In genomic region chr8:124547269-124547668, GRCm38 (mm10) we compare ENCODE assay signal across 23 mouse cellular contexts. TPM values are rescaled to one million over a fixed set of nuclear protein-coding genes. Genes with fewer than 3 reads are reported as not detected.
DNase-seq lines count a peak whose midpoint lies in the region; ATAC-seq and TF ChIP-seq lines count a peak whose summit lies in the region.
"Had no signal": no experiment of that assay in that cellular context is flagged by ENCODE, and none has a peak within 500 bp of the region (broad histone marks: within the 10 kb centered on the region; RNA-seq: fewer than 3 reads in every experiment).

No protein-coding gene starts in this region.

- TF ChIP-seq CTCF in left cerebral cortex, adult 2 months (IDR thresholded peaks at IDR 0.05), result no peak

- no peak overlapping the region for H3K9ac ChIP-seq in hindbrain, embryonic 15.5 days
- no peak overlapping the region for H3K9ac ChIP-seq in hindbrain, embryonic 16.5 days (ENCODE audit: low read depth, low read length)
- H3K9ac ChIP-seq in neural tube, embryonic 14.5 days (replicated peaks; ENCODE audit: low read depth, low read length), result no peak overlapping the region
- H3K9ac ChIP-seq: embryonic facial prominence, embryonic 13.5 days; forebrain, embryonic 12.5 days; heart, embryonic 15.5 days had no signal

- H3K4me3 ChIP-seq in hindbrain, embryonic 15.5 days, result no peak overlapping the region
- no peak overlapping the region for H3K4me3 ChIP-seq in hindbrain, embryonic 16.5 days (ENCODE audit: low read length)
- no peak overlapping the region for H3K4me3 ChIP-seq in left cerebral cortex, adult 2 months
- H3K4me3 ChIP-seq in neural tube, embryonic 14.5 days (ENCODE audit: low read depth, low read length), result no peak overlapping the region
- H3K4me3 ChIP-seq: embryonic facial prominence, embryonic 13.5 days; forebrain, embryonic 12.5 days; heart, embryonic 10.5 days; heart, embryonic 15.5 days had no signal

- H3K27me3 ChIP-seq in hindbrain, embryonic 15.5 days, result no peaks in the 10 kb centered on the region
- no peaks in the 10 kb centered on the region for H3K27me3 ChIP-seq in hindbrain, embryonic 16.5 days (replicated peaks; ENCODE audit: control insufficient read depth, insufficient read depth, low read length)
- H3K27me3 ChIP-seq in neural tube, embryonic 14.5 days (ENCODE audit: control insufficient read depth, insufficient read depth, low read length), result no peaks in the 10 kb centered on the region
- H3K27me3 ChIP-seq: embryonic facial prominence, embryonic 13.5 days; forebrain, embryonic 12.5 days; heart, embryonic 15.5 days had no signal

- WGBS in hindbrain, embryonic 15.5 days, result 58% methylated on average over 11 of the region's 11 CpGs
- 53% methylated on average over 11 of the region's 11 CpGs for WGBS in hindbrain, embryonic 16.5 days
- WGBS in neural tube, embryonic 14.5 days, result 49% methylated on average over 11 of the region's 11 CpGs

- DNase-seq in frontal cortex, postnatal 25 days (ENCODE audit: low spot score in 2 of 2), result no peak
- DNase-seq in left cerebral cortex, adult 2 months (ENCODE audit: extremely low spot score in 1 of 2, low spot score in 2 of 2), result no peak
- no peak for DNase-seq in left cerebral cortex, postnatal 36 days (ENCODE audit: low spot score in 2 of 2)
- DNase-seq: adrenal gland, postnatal 14 days; cerebellum, adult 18-20 months; cerebellum, adult 9-11 months; cerebellum, postnatal 36 days; gastrocnemius, postnatal 10 days; heart, adult 18-20 months had no signal

- intact Hi-C loops in left cerebral cortex, adult 2 months (cut with DNase I), result no loop called here
- intact Hi-C loops in left cerebral cortex, postnatal 36 days (cut with DNase I), result loop anchor here (5.0 kb wide), 1 partner anchor 130 kb away; no protein-coding TSS in a partner anchor

- H3K36me3 ChIP-seq in hindbrain, embryonic 15.5 days, result peaks cover 91% of the 10 kb centered on the region
- peaks cover 51% of the 10 kb centered on the region for H3K36me3 ChIP-seq in hindbrain, embryonic 16.5 days (ENCODE audit: control insufficient read depth, insufficient read depth, low read length)
- H3K36me3 ChIP-seq in neural tube, embryonic 14.5 days (ENCODE audit: control insufficient read depth, insufficient read depth, low read length), result peaks cover 76% of the 10 kb centered on the region

- no peak overlapping the region for H3K4me2 ChIP-seq in hindbrain, embryonic 15.5 days
- H3K4me2 ChIP-seq in hindbrain, embryonic 16.5 days (ENCODE audit: low read length), result no peak overlapping the region
- H3K4me2 ChIP-seq in neural tube, embryonic 14.5 days (ENCODE audit: low read depth, low read length), result no peak overlapping the region
- H3K4me2 ChIP-seq: embryonic facial prominence, embryonic 13.5 days; forebrain, embryonic 12.5 days; heart, embryonic 15.5 days had no signal

- H3K27ac ChIP-seq in hindbrain, embryonic 15.5 days (replicated peaks), result 0 out of 2 replicates have a peak overlapping the region, but pooled peaks have one; percentile 26
- no peak overlapping the region for H3K27ac ChIP-seq in hindbrain, embryonic 16.5 days (ENCODE audit: low read depth, low read length)
- H3K27ac ChIP-seq in left cerebral cortex, adult 2 months, result peak overlapping the region; percentile 42
- H3K27ac ChIP-seq in neural tube, embryonic 14.5 days (ENCODE audit: low read depth, low read length), result peak overlapping the region; percentile 25; the same call in 1 of the 2 replicates
- H3K27ac ChIP-seq: embryonic facial prominence, embryonic 13.5 days; forebrain, embryonic 12.5 days; heart, embryonic 10.5 days; heart, embryonic 15.5 days had no signal

- no peaks in the 10 kb centered on the region for H3K9me3 ChIP-seq in hindbrain, embryonic 15.5 days
- no peaks in the 10 kb centered on the region for H3K9me3 ChIP-seq in hindbrain, embryonic 16.5 days (ENCODE audit: control insufficient read depth, low read length)
- H3K9me3 ChIP-seq in neural tube, embryonic 14.5 days (ENCODE audit: control insufficient read depth, low read length), result no peaks in the 10 kb centered on the region
- H3K9me3 ChIP-seq: embryonic facial prominence, embryonic 13.5 days; forebrain, embryonic 12.5 days; heart, embryonic 10.5 days; heart, embryonic 15.5 days had no signal

- no peaks in the 10 kb centered on the region for H3K4me1 ChIP-seq in hindbrain, embryonic 15.5 days (replicated peaks)
- no peaks in the 10 kb centered on the region for H3K4me1 ChIP-seq in hindbrain, embryonic 16.5 days (ENCODE audit: control insufficient read depth, insufficient read depth, low read depth, low read length)
- no peaks in the 10 kb centered on the region for H3K4me1 ChIP-seq in neural tube, embryonic 14.5 days (ENCODE audit: control insufficient read depth, insufficient read depth, low read length)
- H3K4me1 ChIP-seq: embryonic facial prominence, embryonic 13.5 days; forebrain, embryonic 12.5 days; heart, embryonic 10.5 days; heart, embryonic 15.5 days had no signal

- ATAC-seq in frontal cortex, adult (ENCODE audit: low TSS enrichment), result peak; percentile 24
- ATAC-seq in hindbrain, embryonic 15.5 days (ENCODE audit: low FRiP score, low read depth), result peak; percentile 50; the same call in 1 of the 2 replicates
- ATAC-seq in hindbrain, embryonic 16.5 days, result no peak
- peak; percentile 28; the same call in 1 of the 2 replicates for ATAC-seq in neural tube, embryonic 14.5 days (ENCODE audit: low read depth)
- no peak for ATAC-seq in megakaryocyte progenitor cell, adult 5-6 weeks (replicated peaks; ENCODE audit: poor library complexity)
- ATAC-seq: intestine, embryonic 16.5 days had no signal

RNA-seq across cellular contexts. Expression of gene Agt, which starts 22.2 kb away (rescaled TPM):
- 1.0 TPM in 2 replicates for polyA plus RNA-seq in hindbrain, embryonic 15.5 days (2015; fragmentation: Nextera tagmentation; extraction: Ambion mirVana)
- 2.7 and 10.9 TPM in 2 replicates for polyA plus RNA-seq in hindbrain, embryonic 16.5 days (2015; fragmentation: Nextera tagmentation; extraction: Ambion mirVana)
- 10 to 100 TPM; 13.3 to 17.8 TPM for total RNA-seq in left cerebral cortex, adult 2 months (2021)
- 10 to 100 TPM; 10.6 to 19.5 TPM for total RNA-seq in left cerebral cortex, postnatal 36 days (2021)
- polyA plus RNA-seq in neural tube, embryonic 14.5 days (2014; fragmentation: Nextera tagmentation; extraction: Ambion mirVana), result 0.63 and 1.5 TPM in 2 replicates
- not detected in 2 replicates for total RNA-seq in megakaryocyte progenitor cell, adult 5-6 weeks (2015)
- total RNA-seq in megakaryocyte progenitor cell, adult 5-6 weeks (2017), result not detected in 2 replicates
- total RNA-seq: MEL had no signal
- polyA plus RNA-seq: C2C12; forebrain, embryonic 12.5 days had no signal

RNA-seq across cellular contexts. Expression of gene Cog2, which starts 26.7 kb away (rescaled TPM):
- polyA plus RNA-seq in hindbrain, embryonic 15.5 days (2015; fragmentation: Nextera tagmentation; extraction: Ambion mirVana), result 31.5 and 32.4 TPM in 2 replicates
- polyA plus RNA-seq in hindbrain, embryonic 16.5 days (2015; fragmentation: Nextera tagmentation; extraction: Ambion mirVana), result 30.3 and 34.5 TPM in 2 replicates
- total RNA-seq in left cerebral cortex, adult 2 months (2021), result 10 to 100 TPM; 35.1 to 46.5 TPM
- total RNA-seq in left cerebral cortex, postnatal 36 days (2021), result 10 to 100 TPM; 37.1 to 41.7 TPM
- 32.3 and 37.7 TPM in 2 replicates for polyA plus RNA-seq in neural tube, embryonic 14.5 days (2014; fragmentation: Nextera tagmentation; extraction: Ambion mirVana)
- 9.3 and 12.8 TPM in 2 replicates for total RNA-seq in megakaryocyte progenitor cell, adult 5-6 weeks (2015)
- total RNA-seq in megakaryocyte progenitor cell, adult 5-6 weeks (2017), result 20.9 and 27.4 TPM in 2 replicates

RNA-seq across cellular contexts. Expression of gene Capn9, which starts 28.6 kb away (rescaled TPM):
- 0.07 and 0.26 TPM in 2 replicates for polyA plus RNA-seq in hindbrain, embryonic 15.5 days (2015; fragmentation: Nextera tagmentation; extraction: Ambion mirVana)
- polyA plus RNA-seq in hindbrain, embryonic 16.5 days (2015; fragmentation: Nextera tagmentation; extraction: Ambion mirVana), result 0.15 and 0.34 TPM in 2 replicates
- not detected for total RNA-seq in left cerebral cortex, adult 2 months (2021)
- total RNA-seq in left cerebral cortex, postnatal 36 days (2021), result under 1 TPM in 1 of 2 experiments, not detected in 1; 0.12 TPM
- 0.26 and 0.36 TPM in 2 replicates for polyA plus RNA-seq in neural tube, embryonic 14.5 days (2014; fragmentation: Nextera tagmentation; extraction: Ambion mirVana)
- total RNA-seq in megakaryocyte progenitor cell, adult 5-6 weeks (2015), result not detected in 2 replicates
- not detected in 2 replicates for total RNA-seq in megakaryocyte progenitor cell, adult 5-6 weeks (2017)
- total RNA-seq: adrenal gland, postnatal 14 days; gastrocnemius, postnatal 10 days; gastrocnemius, postnatal 4 days; heart, adult 18-20 months; heart, postnatal 25 days; MEL had no signal
- polyA plus RNA-seq: C2C12; heart, embryonic 10.5 days had no signal

Comparison
In these comparisons a context has a peak if more than half of its experiments do, and no peak if none do; other contexts are left out.
1. ATAC-seq: peak in frontal cortex, adult (single experiment), hindbrain, embryonic 15.5 days (single experiment) and neural tube, embryonic 14.5 days (single experiment); none in hindbrain, embryonic 16.5 days (single experiment) and megakaryocyte progenitor cell, adult 5-6 weeks (single experiment).
2. RNA of gene Agt, which starts 22.2 kb away (total RNA-seq): 10.6 to 19.5 TPM in left cerebral cortex, postnatal 36 days and 13.3 to 17.8 TPM in left cerebral cortex, adult 2 months; not detected in megakaryocyte progenitor cell, adult 5-6 weeks; every median in the first group is over 10 times any median in the second.